Mouse (Mus musculus): ENCODE measurements at regions not wholly inside any gene's neighbourhood (a gene's known extent, or its start where the extent isn't known, plus 50 kb on each side); places are given as distances from the start of the nearest gene placed in this dataset.

- Histone ChIP-seq H3K4me2 (ENCODE audit: low read depth, low read length, severe bottlenecking) (no peak overlapping the region), H3K36me3 (ENCODE audit: control insufficient read depth, insufficient read depth, low read length) (no peaks in the 10 kb centered on the region), H3K27ac (ENCODE audit: low read depth, low read length) (no peak overlapping the region), H3K4me3 (ENCODE audit: low read depth, low read length) (no peak overlapping the region), H3K4me1 (replicated peaks; ENCODE audit: control insufficient read depth, insufficient read depth, low read length) (no peaks in the 10 kb centered on the region), H3K27me3 (ENCODE audit: control insufficient read depth, insufficient read depth, low read length) (no peaks in the 10 kb centered on the region), H3K9me3 (ENCODE audit: control insufficient read depth, low read length) (no peaks in the 10 kb centered on the region), H3K9ac (ENCODE audit: low read length) (no peak overlapping the region)
- ATAC-seq (replicated peaks; ENCODE audit: low FRiP score) (no peak), DNase-seq (ENCODE audit: low spot score) (no peak)
- WGBS = 68% methylated on average over 1 of the region's 1 CpGs
Observed at GRCm38 (mm10) chr3:81676570-81676969, 255.8 kb upstream of the Ctso start.

- Histone ChIP-seq H3K9me3 (ENCODE audit: control insufficient read depth, low read length) (no peaks in the 10 kb centered on the region), H3K9ac (ENCODE audit: low read length) (no peak overlapping the region), H3K27ac (ENCODE audit: low read depth, low read length) (no peak overlapping the region), H3K27me3 (ENCODE audit: control insufficient read depth, insufficient read depth, low read length) (no peaks in the 10 kb centered on the region), H3K4me1 (replicated peaks; ENCODE audit: control insufficient read depth, insufficient read depth, low read length) (no peaks in the 10 kb centered on the region), H3K4me3 (ENCODE audit: low read depth, low read length) (no peak overlapping the region), H3K4me2 (ENCODE audit: low read depth, low read length, severe bottlenecking) (no peak overlapping the region), H3K36me3 (ENCODE audit: control insufficient read depth, insufficient read depth, low read length) (no peaks in the 10 kb centered on the region)
- ATAC-seq (replicated peaks; ENCODE audit: low FRiP score) = no peak
- DNase-seq (ENCODE audit: low spot score) = no peak
- WGBS = 61% methylated on average over 1 of the region's 1 CpGs
Observed at GRCm38 (mm10) chr3:81701974-81702697, 230.3 kb upstream of the Ctso start.

GRCm38 (mm10) chr3:81718911-81719310 lies 213.5 kb upstream of the Ctso start:
- no peak overlapping the region for H3K4me2 ChIP-seq (ENCODE audit: low read depth, low read length, severe bottlenecking)
- no peak overlapping the region for H3K4me3 ChIP-seq (ENCODE audit: low read depth, low read length)
- H3K4me1 ChIP-seq (replicated peaks; ENCODE audit: control insufficient read depth, insufficient read depth, low read length) = no peaks in the 10 kb centered on the region
- ATAC-seq (replicated peaks; ENCODE audit: low FRiP score) (no peak), DNase-seq (ENCODE audit: low spot score) (no peak)
- H3K27me3 ChIP-seq (ENCODE audit: control insufficient read depth, insufficient read depth, low read length) = no peaks in the 10 kb centered on the region
- no peaks in the 10 kb centered on the region for H3K9me3 ChIP-seq (ENCODE audit: control insufficient read depth, low read length)
- 92% methylated on average over 1 of the region's 1 CpGs for WGBS
- H3K27ac ChIP-seq (ENCODE audit: low read depth, low read length) = no peak overlapping the region
- H3K36me3 ChIP-seq (ENCODE audit: control insufficient read depth, insufficient read depth, low read length) = no peaks in the 10 kb centered on the region
- no peak overlapping the region for H3K9ac ChIP-seq (ENCODE audit: low read length)

- DNase-seq (ENCODE audit: low spot score) (no peak), ATAC-seq (replicated peaks; ENCODE audit: low FRiP score) (no peak)
- no peak overlapping the region for H3K9ac ChIP-seq (ENCODE audit: low read length)
- no peaks in the 10 kb centered on the region for H3K9me3 ChIP-seq (ENCODE audit: control insufficient read depth, low read length)
- no peak overlapping the region for H3K4me2 ChIP-seq (ENCODE audit: low read depth, low read length, severe bottlenecking)
- no peaks in the 10 kb centered on the region for H3K4me1 ChIP-seq (replicated peaks; ENCODE audit: control insufficient read depth, insufficient read depth, low read length)
- H3K36me3 ChIP-seq (ENCODE audit: control insufficient read depth, insufficient read depth, low read length) = no peaks in the 10 kb centered on the region
- no peak overlapping the region for H3K27ac ChIP-seq (ENCODE audit: low read depth, low read length)
- H3K4me3 ChIP-seq (ENCODE audit: low read depth, low read length) = no peak overlapping the region
- no peaks in the 10 kb centered on the region for H3K27me3 ChIP-seq (ENCODE audit: control insufficient read depth, insufficient read depth, low read length)
- WGBS = 85% methylated on average over 8 of the region's 8 CpGs
Observed at GRCm38 (mm10) chr3:81735463-81735862, 196.9 kb upstream of the Ctso start.

GRCm38 (mm10) chr3:81736838-81737237 lies 195.6 kb upstream of the Ctso start:
- Histone ChIP-seq H3K9ac (ENCODE audit: low read length) (no peak overlapping the region), H3K4me1 (replicated peaks; ENCODE audit: control insufficient read depth, insufficient read depth, low read length) (no peaks in the 10 kb centered on the region), H3K4me2 (ENCODE audit: low read depth, low read length, severe bottlenecking) (no peak overlapping the region), H3K27me3 (ENCODE audit: control insufficient read depth, insufficient read depth, low read length) (no peaks in the 10 kb centered on the region), H3K4me3 (ENCODE audit: low read depth, low read length) (no peak overlapping the region), H3K36me3 (ENCODE audit: control insufficient read depth, insufficient read depth, low read length) (no peaks in the 10 kb centered on the region), H3K9me3 (ENCODE audit: control insufficient read depth, low read length) (no peaks in the 10 kb centered on the region), H3K27ac (ENCODE audit: low read depth, low read length) (no peak overlapping the region)
- ATAC-seq (replicated peaks; ENCODE audit: low FRiP score) (no peak), DNase-seq (ENCODE audit: low spot score) (no peak)

- DNase-seq (ENCODE audit: low spot score) (no peak), ATAC-seq (replicated peaks; ENCODE audit: low FRiP score) (no peak)
- H3K36me3 ChIP-seq (ENCODE audit: control insufficient read depth, insufficient read depth, low read length) = no peaks in the 10 kb centered on the region
- H3K9ac ChIP-seq (ENCODE audit: low read length) = no peak overlapping the region
- no peak overlapping the region for H3K4me2 ChIP-seq (ENCODE audit: low read depth, low read length, severe bottlenecking)
- no peak overlapping the region for H3K4me3 ChIP-seq (ENCODE audit: low read depth, low read length)
- no peak overlapping the region for H3K27ac ChIP-seq (ENCODE audit: low read depth, low read length)
- H3K9me3 ChIP-seq (ENCODE audit: control insufficient read depth, low read length) = no peaks in the 10 kb centered on the region
- H3K27me3 ChIP-seq (ENCODE audit: control insufficient read depth, insufficient read depth, low read length) = no peaks in the 10 kb centered on the region
- no peaks in the 10 kb centered on the region for H3K4me1 ChIP-seq (replicated peaks; ENCODE audit: control insufficient read depth, insufficient read depth, low read length)
- WGBS = 68% methylated on average over 5 of the region's 5 CpGs
Observed at GRCm38 (mm10) chr3:81742124-81742523, 190.3 kb upstream of the Ctso start.

- DNase-seq (ENCODE audit: low spot score) (no peak), ATAC-seq (replicated peaks; ENCODE audit: low FRiP score) (no peak)
- no peaks in the 10 kb centered on the region for H3K27me3 ChIP-seq (ENCODE audit: control insufficient read depth, insufficient read depth, low read length)
- no peaks in the 10 kb centered on the region for H3K9me3 ChIP-seq (ENCODE audit: control insufficient read depth, low read length)
- H3K9ac ChIP-seq (ENCODE audit: low read length) = no peak overlapping the region
- H3K4me2 ChIP-seq (ENCODE audit: low read depth, low read length, severe bottlenecking) = no peak overlapping the region
- 62% methylated on average over 1 of the region's 1 CpGs for WGBS
- no peaks in the 10 kb centered on the region for H3K4me1 ChIP-seq (replicated peaks; ENCODE audit: control insufficient read depth, insufficient read depth, low read length)
- H3K4me3 ChIP-seq (ENCODE audit: low read depth, low read length) = no peak overlapping the region
- no peak overlapping the region for H3K27ac ChIP-seq (ENCODE audit: low read depth, low read length)
- no peaks in the 10 kb centered on the region for H3K36me3 ChIP-seq (ENCODE audit: control insufficient read depth, insufficient read depth, low read length)
Observed at GRCm38 (mm10) chr3:81750164-81750563, 182.2 kb upstream of the Ctso start.

GRCm38 (mm10) chr3:81752955-81753354 lies 179.4 kb upstream of the Ctso start:
- H3K27me3 ChIP-seq (ENCODE audit: control insufficient read depth, insufficient read depth, low read length) = no peaks in the 10 kb centered on the region
- H3K4me2 ChIP-seq (ENCODE audit: low read depth, low read length, severe bottlenecking) = no peak overlapping the region
- H3K27ac ChIP-seq (ENCODE audit: low read depth, low read length) = no peak overlapping the region
- ATAC-seq (replicated peaks; ENCODE audit: low FRiP score) = no peak
- DNase-seq (ENCODE audit: low spot score) = no peak
- no peak overlapping the region for H3K9ac ChIP-seq (ENCODE audit: low read length)
- WGBS = 79% methylated on average over 4 of the region's 4 CpGs
- H3K9me3 ChIP-seq (ENCODE audit: control insufficient read depth, low read length) = no peaks in the 10 kb centered on the region
- H3K4me1 ChIP-seq (replicated peaks; ENCODE audit: control insufficient read depth, insufficient read depth, low read length) = no peaks in the 10 kb centered on the region
- no peak overlapping the region for H3K4me3 ChIP-seq (ENCODE audit: low read depth, low read length)
- no peaks in the 10 kb centered on the region for H3K36me3 ChIP-seq (ENCODE audit: control insufficient read depth, insufficient read depth, low read length)

GRCm38 (mm10) chr3:81760383-81760782 lies 172.0 kb upstream of the Ctso start:
- Histone ChIP-seq H3K36me3 (ENCODE audit: control insufficient read depth, insufficient read depth, low read length) (no peaks in the 10 kb centered on the region), H3K27ac (ENCODE audit: low read depth, low read length) (no peak overlapping the region), H3K9me3 (ENCODE audit: control insufficient read depth, low read length) (no peaks in the 10 kb centered on the region), H3K9ac (ENCODE audit: low read length) (no peak overlapping the region), H3K4me3 (ENCODE audit: low read depth, low read length) (no peak overlapping the region), H3K4me1 (replicated peaks; ENCODE audit: control insufficient read depth, insufficient read depth, low read length) (no peaks in the 10 kb centered on the region), H3K4me2 (ENCODE audit: low read depth, low read length, severe bottlenecking) (no peak overlapping the region), H3K27me3 (ENCODE audit: control insufficient read depth, insufficient read depth, low read length) (no peaks in the 10 kb centered on the region)
- WGBS = 92% methylated on average over 3 of the region's 3 CpGs
- DNase-seq (ENCODE audit: low spot score) (no peak), ATAC-seq (replicated peaks; ENCODE audit: low FRiP score) (no peak)

Measured in forebrain, embryonic 11.5 days (tissue).